Mouse (Mus musculus): ENCODE results near the gene Ccdc36.

Ccdc36 gene

GRCm38 (mm10) chr9:108445125-108445524 is 16.8 kb upstream of the Ccdc36 start:
- DNase-seq (ENCODE audit: low read depth, low spot score): no peak

DNA sequence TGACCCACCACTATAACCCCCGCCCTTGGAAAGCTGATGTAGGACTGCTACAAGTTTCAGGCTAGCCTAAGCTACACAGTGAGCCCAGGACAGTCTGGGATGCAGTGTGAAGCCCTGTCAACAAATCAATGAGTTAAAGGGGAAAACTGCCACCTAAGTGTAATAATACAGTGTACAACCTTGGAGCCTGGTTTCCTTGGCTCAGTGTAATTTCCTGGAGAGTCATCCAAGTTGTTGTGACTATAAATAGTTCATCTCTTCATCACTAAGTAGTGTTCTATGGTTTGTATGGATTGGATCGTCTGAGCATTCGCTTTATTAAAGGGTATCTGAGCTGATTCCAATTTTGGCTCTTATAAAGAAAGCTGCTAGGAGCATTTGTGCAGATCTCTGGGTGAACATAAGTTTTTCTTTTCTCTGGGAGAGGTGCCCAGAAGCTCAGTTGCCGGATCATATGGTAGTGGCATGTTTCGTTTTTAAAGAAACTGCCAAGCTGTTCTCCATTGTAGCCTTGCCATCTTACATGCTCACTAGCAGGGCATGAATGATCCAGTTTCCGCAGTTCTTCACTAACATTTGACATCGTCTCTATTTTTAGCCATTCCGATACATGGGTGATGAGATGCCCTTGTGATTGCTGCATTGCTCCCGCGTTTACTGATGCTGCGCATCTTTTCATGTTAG is 13.1 kb upstream of the Ccdc36 start:
- DNase-seq (ENCODE audit: low read depth, low spot score): no peak

- no peak for DNase-seq (ENCODE audit: low read depth, low spot score)
These were observed 12.2 kb upstream of the Ccdc36 start for GRCm38 (mm10) chr9:108440485-108440884.

GRCm38 (mm10) chr9:108439176-108439575 is 10.9 kb upstream of the Ccdc36 start:
- DNase-seq (ENCODE audit: low read depth, low spot score): no peak

DNA sequence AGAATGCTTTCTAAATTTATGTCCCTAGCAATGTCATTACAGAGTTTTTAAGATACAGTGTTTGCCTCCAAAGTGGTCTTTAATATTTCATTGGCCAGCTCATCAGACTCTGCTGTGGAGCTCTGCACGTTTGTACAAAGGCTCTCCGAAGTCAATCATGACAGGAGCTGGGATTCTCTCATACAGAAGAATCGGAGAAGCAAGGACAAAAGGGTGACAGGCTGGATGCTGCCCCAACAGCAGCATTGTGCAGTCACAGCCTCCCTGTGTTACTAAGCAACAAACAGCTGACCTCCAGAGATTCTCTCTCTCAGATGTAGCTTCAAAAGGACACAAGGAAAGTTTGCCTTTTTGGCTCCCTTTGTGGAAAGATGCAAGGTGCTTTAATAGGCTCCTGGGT is 7.9 kb upstream of the Ccdc36 start, which contains the start of gene BC048562:
TSS of gene BC048562 (plus strand) at position 301 of the 400 bp plus-strand sequence.
- DNase-seq (ENCODE audit: low read depth, low spot score): no peak

- no peak for DNase-seq (ENCODE audit: low read depth, low spot score)
These were observed 3.3 kb upstream of the Ccdc36 start for GRCm38 (mm10) chr9:108431431-108432067.

- no peak for DNase-seq (ENCODE audit: low read depth, low spot score)
These were observed 16.1 kb downstream of the Ccdc36 start for GRCm38 (mm10) chr9:108412221-108412620.

GRCm38 (mm10) chr9:108411381-108411942 is 16.8 kb downstream of the Ccdc36 start:
- no peak for DNase-seq (ENCODE audit: low read depth, low spot score)

DNA sequence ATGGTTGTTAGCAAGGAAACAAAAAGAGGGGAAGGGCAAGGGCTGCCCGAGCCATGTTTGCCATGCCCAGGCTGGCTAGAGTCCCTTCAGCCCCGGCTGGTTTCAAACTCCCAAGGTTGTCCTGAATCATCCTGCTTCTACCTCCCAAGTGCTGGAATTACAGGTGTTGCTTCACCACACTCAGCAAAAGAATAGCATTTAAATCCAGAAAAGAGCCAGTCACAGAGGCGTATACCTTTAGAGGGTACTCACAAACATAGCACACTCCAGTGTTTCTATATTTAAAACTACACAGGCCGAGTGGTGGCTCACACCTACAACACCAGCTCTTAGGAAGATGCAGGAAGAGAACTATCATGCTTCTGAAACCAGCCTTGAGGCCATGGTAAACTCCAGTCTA is 18.7 kb downstream of the Ccdc36 start:
- no peak for DNase-seq (ENCODE audit: low read depth, low spot score)

DNA sequence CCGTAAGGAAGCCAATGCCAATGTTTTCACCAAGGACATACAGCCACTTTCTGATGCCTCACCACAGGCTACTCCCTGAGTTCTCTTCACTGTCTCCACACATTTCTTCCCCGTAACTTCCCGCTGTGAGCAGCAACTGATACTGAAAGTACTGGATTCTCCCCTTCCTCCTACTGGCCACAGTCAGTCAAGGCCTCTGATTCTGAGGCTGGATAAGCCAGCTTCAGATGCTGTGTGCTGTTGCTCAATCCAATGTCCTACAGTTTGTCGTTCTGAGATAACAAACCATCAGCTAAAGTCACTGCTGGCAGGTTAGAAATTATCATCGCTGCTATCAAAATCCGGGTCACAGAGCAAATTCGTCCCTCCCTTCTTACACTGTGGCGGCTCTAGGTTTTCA is 23.8 kb downstream of the Ccdc36 start:
- no peak for DNase-seq (ENCODE audit: low read depth, low spot score)

GRCm38 (mm10) chr9:108403081-108403480 is 25.2 kb downstream of the Ccdc36 start:
- no peak for DNase-seq (ENCODE audit: low read depth, low spot score)

DNA sequence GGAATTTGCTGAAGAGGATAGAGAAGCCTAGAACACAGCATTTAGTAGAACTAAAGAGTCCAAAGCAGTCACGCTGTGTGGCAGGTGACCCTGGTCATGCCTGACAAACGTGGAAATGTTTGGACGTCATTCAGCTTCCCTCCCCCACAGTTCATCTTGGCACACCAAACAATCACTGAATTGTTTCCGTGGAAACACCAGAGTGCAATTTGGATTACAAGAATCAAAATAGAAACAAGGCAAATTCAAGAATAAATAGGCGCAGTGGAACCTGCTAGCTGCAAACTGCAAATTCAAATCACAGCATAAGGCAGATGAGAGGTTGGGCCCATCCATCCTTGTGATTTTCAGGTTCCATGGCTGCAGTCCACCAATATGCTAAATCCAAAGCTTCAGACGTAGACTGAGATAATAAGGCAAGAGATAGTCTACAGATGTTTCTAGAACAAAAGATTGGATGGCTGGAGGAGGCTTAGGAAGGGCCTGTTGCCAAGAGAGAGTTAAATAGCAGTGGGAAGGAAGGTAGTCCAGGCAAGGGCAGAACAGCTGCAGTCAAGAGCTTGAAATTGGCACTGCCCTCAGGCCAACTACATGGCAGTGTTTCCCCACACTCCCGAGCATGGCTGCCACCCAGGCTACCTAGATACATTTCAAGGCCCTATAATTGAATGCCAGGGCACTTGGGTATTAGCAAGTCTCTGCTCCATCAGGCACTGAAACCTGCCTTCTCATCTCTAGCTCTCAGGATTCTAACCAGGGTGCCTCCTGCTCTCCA is 26.9 kb downstream of the Ccdc36 start:
- DNase-seq (ENCODE audit: low read depth, low spot score): no peak

DNA sequence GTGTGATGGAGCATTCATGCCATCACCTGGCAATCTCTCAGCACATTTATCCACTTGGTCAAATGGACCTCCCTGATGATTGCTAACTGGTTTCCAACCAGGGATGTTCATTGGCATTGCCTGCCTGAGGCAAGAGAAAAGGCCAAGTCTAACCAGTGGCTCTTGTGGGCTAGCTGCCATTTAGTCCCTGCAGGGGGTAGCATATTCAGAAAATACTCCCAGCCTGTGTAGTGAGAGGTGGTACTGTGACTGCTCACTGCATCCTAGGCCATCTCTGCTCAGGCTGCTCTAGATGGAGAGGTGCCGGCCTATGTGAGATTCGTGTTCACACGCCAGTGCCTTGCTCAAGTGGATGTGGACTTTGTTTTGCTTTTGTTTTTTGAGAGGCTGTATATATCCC is 30.0 kb downstream of the Ccdc36 start:
- no peak for DNase-seq (ENCODE audit: low read depth, low spot score)

GRCm38 (mm10) chr9:108395427-108395826 is 32.9 kb downstream of the Ccdc36 start:
- DNase-seq (ENCODE audit: low read depth, low spot score): no peak

- no peak for DNase-seq (ENCODE audit: low read depth, low spot score)
These were observed 34.1 kb downstream of the Ccdc36 start for GRCm38 (mm10) chr9:108394191-108394590.

DNA sequence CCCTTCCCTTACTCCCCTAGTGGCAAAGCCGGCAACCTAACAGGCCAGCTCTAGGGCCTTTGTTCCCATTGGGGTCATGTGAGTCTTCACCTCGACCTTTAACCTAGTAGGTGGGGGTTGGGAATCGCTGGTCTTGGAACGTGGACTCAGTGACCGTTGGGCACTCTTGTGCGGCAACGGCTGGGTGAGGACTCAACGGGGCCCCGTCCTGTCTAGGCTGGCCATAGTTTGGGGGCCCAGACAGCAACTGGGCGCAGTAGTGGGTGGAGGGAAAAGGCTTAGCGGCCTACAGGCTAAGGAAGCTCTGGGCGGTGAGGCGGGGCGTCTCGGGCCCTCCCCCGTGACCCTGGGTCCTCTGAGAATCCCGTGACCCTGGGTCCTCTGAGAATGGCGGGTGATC is 35.6 kb downstream of the Ccdc36 start, which contains the start of gene 1700102P08Rik:
TSS of gene 1700102P08Rik (plus strand) at position 130 of the 400 bp plus-strand sequence.
- DNase-seq (ENCODE audit: low read depth, low spot score): no peak

DNA sequence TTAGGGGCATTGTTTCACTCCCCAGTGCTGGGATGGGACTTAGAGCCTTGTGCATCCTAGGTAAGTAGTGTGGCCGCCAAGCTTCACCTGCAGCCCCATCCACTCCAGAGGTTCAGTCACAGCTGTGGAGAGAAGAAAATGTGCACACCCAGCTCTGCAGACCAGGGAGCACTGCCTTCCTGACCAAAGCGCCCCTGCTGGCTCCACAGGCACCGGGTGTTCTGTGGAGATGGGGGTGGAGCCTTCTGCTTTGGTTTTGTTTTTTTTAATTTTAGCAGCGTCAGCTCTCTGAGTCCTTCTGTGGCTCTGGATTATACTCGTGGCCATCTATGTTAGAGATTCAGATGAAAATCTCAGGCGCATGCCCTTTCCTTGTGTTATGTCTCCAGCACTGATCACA is 39.1 kb downstream of the Ccdc36 start:
- DNase-seq (ENCODE audit: low read depth, low spot score): no peak

DNA sequence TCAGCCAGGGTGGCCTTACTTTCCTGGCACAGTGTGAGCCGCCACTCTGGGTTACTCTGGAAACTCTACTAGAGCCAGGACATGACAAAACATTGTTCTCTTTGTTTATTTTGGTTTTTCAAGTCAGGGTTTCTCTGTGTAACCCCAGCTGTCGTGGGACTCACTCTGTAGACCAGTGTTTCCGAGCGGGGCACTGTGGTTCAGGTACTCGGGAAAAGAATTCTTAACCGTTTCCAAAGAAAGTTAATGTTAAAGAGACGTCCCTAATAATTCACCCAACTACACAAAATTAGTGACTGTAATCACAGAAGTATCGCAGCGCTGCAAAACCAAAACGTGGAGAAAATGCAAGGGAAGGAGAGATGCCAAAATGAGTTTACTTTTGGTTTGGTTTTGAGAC is 39.7 kb downstream of the Ccdc36 start:
- DNase-seq (ENCODE audit: low read depth, low spot score): no peak

DNA sequence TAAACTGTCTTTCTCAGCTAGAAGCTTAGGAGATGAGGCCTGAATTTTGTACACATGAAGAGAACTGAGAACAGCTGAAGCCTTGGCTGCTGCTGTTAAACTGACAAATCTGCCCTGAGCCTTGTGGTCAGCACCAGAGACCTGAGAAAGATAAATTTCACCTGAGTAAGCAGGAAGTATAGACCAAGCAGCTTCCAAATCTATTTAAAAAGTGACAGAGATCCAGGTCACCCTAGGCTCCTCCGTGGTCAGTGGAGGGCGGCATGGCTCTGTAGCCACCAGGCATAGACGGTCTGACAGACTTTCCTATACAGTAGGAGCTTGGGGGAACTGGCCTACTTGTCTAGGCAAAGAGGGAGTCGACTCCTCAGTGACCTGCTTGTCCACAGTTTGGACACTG is 41.5 kb downstream of the Ccdc36 start:
- DNase-seq (ENCODE audit: low read depth, low spot score): no peak

DNA sequence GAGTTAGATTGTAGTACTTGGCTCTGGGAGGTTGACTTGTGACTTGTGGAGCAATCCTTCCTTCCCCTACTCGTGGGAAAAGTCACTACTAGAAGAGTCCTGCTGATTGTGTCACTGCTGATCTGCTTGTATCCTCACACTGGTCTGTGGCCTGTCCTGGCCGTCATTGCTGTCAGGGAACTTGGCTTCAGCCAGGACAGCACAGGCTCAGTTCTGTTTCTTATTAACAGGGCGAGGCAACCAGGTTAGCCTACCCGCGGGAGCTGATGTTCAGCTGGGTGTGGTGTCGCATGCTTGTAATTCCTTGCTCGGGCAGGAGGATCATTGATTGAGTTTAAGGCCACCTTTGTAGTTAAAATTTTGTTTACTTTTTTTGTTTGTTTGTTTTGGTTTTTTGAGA is 43.3 kb downstream of the Ccdc36 start:
- DNase-seq (ENCODE audit: low read depth, low spot score): no peak

DNA sequence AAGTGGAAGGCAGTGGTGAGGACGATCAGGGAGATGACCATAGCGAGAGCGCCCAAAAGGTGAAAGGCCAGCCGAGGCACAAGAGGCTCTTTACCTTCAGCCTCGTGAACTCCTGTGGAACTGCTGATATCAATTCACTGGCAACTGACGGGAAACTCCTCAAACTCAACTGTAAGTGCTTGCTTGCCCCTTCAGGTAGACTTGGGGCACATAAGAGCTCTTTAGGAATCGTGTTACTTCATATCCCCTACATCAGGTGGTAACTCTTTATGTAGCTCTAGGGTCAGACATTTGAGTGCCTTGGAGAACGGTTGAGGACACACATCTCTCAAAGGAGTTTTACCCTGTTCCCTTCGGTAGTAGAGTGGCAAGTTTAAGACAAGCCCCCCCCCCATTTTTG is 46.9 kb downstream of the Ccdc36 start:
- DNase-seq (ENCODE audit: low read depth, low spot score): no peak

DNA sequence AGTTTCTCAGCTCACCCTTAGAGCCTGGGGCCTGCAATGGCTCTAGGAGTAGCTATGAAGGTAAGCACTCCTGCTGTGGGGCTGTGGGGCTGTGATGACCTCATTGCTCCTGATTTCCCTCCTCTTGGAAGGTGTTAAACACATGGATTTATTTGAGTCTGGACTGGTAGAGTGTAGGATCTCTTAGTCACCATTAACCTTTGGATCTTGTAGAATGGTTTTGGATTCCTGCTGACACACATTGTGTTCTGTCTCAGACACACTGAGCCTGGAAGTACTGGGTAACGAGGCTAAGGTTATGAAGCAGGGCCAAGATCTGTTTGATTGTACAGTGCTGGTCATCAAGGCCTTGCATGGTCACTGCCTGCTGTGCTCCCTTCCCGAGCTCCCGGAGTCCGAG is 49.0 kb downstream of the Ccdc36 start:
- DNase-seq (ENCODE audit: low read depth, low spot score): no peak

Data from CD4-positive helper T cell, adult 2 months (primary cell).